Mouse (Mus musculus) heart, postnatal 14 days (tissue): ENCODE measurements around the gene Gm2115. TPM values are rescaled to one million over a fixed set of nuclear protein-coding genes. Genes with fewer than 3 reads are reported as not detected.

ENCODE experiments used
- DNase-seq, 2 experiments: peaks; one replicate each; pipeline ENCODE4 v3.0.0; 2021 to 2022
- intact Hi-C: fragments of 180-260 bp; cut with DNase I; formaldehyde crosslinking; loops from one replicate; pipeline ENCODE4 v1.15.1; 2025
- total RNA-seq, 2 experiments: library from RNA; stranded (reverse); gene quantifications; 2 replicates each; pipeline ENCODE4 v1.2.3; 2021

The Gm2115 gene
- total RNA-seq, 2 experiments from 2014 or later = 0.12 to 0.29 TPM

- no peak for DNase-seq
- intact Hi-C loops = no loop called here
These were observed 95.0 kb downstream of the Gm2115 start for GRCm38 (mm10) chr7:84623718-84624117.

GRCm38 (mm10) chr7:84631878-84632277 lies 103.1 kb downstream of the Gm2115 start:
- intact Hi-C loops = no loop called here
- no peak for DNase-seq

Other genes starting within 250 kb of the Gm2115 start
- gene Arnt2, start 118.8 kb upstream of the Gm2115 start, total RNA-seq = under 1 TPM; 0.41 to 0.63 TPM
- gene Fah, start 77.8 kb downstream of the Gm2115 start, total RNA-seq = 1 to 10 TPM; 5.4 to 8.2 TPM
- 10 to 100 TPM; 95.4 to 97.4 TPM for gene Zfand6, start 161.0 kb downstream of the Gm2115 start, total RNA-seq